Mouse (Mus musculus) cerebellum, adult 2 months (tissue): ENCODE results near the gene Wdsub1. TPM values are rescaled to one million over a fixed set of nuclear protein-coding genes. Genes with fewer than 3 reads are reported as not detected.
A peak's percentile ranks its signal among the peaks of the same experiment; 100 is the strongest.
"Not testable (repeated sequence)": the region's sequence is repeated elsewhere in the genome, so short reads cannot be mapped to it uniquely, and the experiment has no call there.

ENCODE experiments used
- DNase-seq, 2 experiments: peaks; one replicate each; pipeline ENCODE4 v3.0.0; 2021
- H3K27ac ChIP-seq: fragments of 200-500 bp; 2 replicates; pipeline ENCODE4 v1.5.1; 2012; ENCODE audit warnings: low read length, control low read depth, inconsistent platforms; ENCODE audit not compliant: insufficient read depth
- H3K27me3 ChIP-seq: fragments of 200-500 bp; 2 replicates; pipeline ENCODE4 v1.6.1; 2012; ENCODE audit warnings: inconsistent platforms, mild to moderate bottlenecking, low read length, moderate library complexity; ENCODE audit not compliant: control insufficient read depth, insufficient read depth
- H3K4me1 ChIP-seq: fragments of 200-500 bp; 2 replicates; pipeline ENCODE4 v1.6.1; 2011; ENCODE audit warnings: low read length; ENCODE audit not compliant: control insufficient read depth, insufficient read depth
- H3K4me3 ChIP-seq: fragments of 200-500 bp; replicated peaks from 2 replicates; pipeline ENCODE3; 2011; ENCODE audit warnings: mild to moderate bottlenecking, low read depth, low read length, control low read depth; ENCODE audit not compliant: insufficient read depth
- CTCF ChIP-seq: fragments of 200-500 bp; IDR thresholded peaks from 2 replicates; pipeline ENCODE4 v1.5.1; 2011; ENCODE audit warnings: low read depth, mild to moderate bottlenecking, control low read depth, low read length, moderate library complexity, borderline replicate concordance; ENCODE audit not compliant: insufficient read depth
- POLR2A ChIP-seq: fragments of 200-500 bp; IDR thresholded peaks from 2 replicates; pipeline ENCODE4 v1.6.1; 2011; ENCODE audit warnings: low read length, control low read depth, borderline replicate concordance; ENCODE audit not compliant: insufficient read depth
- WGBS: fragments of 180-500 bp; shearing (Covaris S2); methylation state at CpG from one replicate; pipeline ENCODE4 v1.1.7; 2018; 5-methylcytosine and 5-hydroxymethylcytosine counted together
- polyA plus RNA-seq: library from polyadenylated mRNA; depleted of rRNA; stranded (reverse); fragments of >200 nt; gene quantifications from 2 replicates; pipeline ENCODE4 v1.2.3, GENCODE M21; 2012

Gene Wdsub1
- polyA plus RNA-seq, 1 experiment = 28.9 TPM

DNA sequence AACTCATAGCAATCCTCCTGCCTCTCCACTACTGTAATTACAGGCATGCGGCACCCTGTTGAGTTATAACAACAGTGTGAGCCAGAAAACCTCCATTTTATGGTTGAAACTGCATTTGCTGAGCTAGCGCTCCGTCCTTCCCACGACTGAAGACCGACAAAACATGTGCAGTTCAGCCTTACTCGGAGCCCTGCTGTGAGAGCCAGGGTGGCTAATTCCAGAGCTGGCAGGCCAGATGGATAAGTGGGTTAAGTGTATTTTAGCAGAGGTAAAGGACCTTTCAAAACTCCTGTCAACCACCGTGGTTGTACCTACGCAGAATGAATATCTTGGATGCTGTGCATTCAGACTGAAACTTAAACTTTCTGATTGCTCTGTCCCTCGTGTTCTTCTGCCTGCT is 28.0 kb downstream of the Wdsub1 start:
- TF ChIP-seq POLR2A (no peak), CTCF (no peak)
- WGBS = 26% methylated on average over 9 of the region's 9 CpGs
- peak; percentile 45 to 57 for DNase-seq
- Histone ChIP-seq H3K4me3 (no peak overlapping the region), H3K27me3 (no peaks in the 10 kb centered on the region), H3K4me1 (peaks cover 8% of the 10 kb centered on the region), H3K27ac (no peak overlapping the region)

DNA sequence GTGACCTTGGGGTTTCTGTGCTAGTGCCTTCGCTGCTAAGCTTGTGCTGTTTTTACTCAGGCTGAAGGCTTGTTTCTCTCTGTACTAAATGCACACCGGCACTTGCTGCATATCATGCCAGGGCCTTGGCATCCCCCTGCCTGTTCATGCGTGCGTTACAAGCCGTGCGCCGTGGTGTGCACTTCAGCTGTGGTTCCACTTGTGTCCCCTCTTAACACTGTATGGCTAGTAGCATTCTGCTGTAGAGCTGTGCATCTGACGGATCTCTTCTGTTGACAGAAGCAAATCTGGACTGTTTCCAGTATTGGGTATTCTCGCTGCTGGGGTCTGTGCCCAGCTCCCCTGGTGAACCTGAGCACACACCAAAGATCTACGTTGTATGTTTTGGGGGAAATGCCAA is 28.8 kb downstream of the Wdsub1 start:
- WGBS = 42% methylated on average over 10 of the region's 10 CpGs
- Histone ChIP-seq H3K4me1 (peaks cover 8% of the 10 kb centered on the region), H3K27ac (no peak overlapping the region), H3K27me3 (no peaks in the 10 kb centered on the region), H3K4me3 (no peak overlapping the region)
- peak; percentile 32 to 37 for DNase-seq
- TF ChIP-seq CTCF = no peak
- TF ChIP-seq POLR2A = no peak

DNA sequence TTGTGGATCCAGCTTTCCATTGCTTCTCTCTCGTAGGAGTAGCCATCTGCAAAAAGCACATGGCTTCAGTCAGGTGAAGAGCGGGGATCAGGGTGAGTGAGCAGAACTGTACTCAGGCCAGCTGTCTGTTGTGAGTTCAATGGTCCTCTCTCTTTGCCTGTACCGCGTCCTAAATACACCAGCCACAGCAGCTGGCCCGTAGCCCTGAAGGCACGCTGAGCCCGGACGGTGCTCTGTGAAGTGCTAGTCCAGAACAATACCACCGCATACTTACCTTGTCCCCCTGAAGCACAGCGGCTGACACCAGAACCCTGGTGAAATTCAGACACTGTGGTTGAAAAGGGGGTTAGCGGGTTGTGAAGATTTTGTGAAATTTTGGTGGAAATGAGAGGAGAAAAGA is 29.5 kb downstream of the Wdsub1 start:
- peaks cover 8% of the 10 kb centered on the region for H3K4me1 ChIP-seq
- H3K27me3 ChIP-seq = no peaks in the 10 kb centered on the region
- WGBS = 64% methylated on average over 11 of the region's 11 CpGs
- H3K4me3 ChIP-seq = no peak overlapping the region
- TF ChIP-seq POLR2A = no peak
- no peak for TF ChIP-seq CTCF
- DNase-seq = no peak
- no peak overlapping the region for H3K27ac ChIP-seq

DNA sequence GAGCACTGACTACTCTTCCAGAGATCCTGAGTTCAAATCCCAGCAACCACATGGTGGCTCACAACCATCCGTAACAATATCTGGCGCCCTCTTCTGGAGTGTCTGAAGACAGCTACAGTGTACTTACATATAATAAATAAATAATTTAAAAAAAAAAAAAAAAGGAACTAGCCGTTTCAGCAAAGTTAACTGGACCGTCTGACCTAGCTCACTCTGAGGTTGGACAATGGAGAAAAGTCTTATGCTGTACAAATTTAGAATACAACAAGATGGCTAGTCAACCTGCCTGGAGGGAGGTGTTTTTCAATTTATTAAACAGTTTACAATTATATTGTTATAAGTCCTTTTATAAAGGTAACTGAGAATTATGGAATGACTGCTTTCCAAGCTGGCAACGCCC is 30.5 kb downstream of the Wdsub1 start:
- WGBS = 91% methylated on average over 5 of the region's 5 CpGs
- DNase-seq, H3K27ac ChIP-seq, H3K4me1 ChIP-seq, H3K27me3 ChIP-seq, H3K4me3 ChIP-seq: not testable (repeated sequence)

DNA sequence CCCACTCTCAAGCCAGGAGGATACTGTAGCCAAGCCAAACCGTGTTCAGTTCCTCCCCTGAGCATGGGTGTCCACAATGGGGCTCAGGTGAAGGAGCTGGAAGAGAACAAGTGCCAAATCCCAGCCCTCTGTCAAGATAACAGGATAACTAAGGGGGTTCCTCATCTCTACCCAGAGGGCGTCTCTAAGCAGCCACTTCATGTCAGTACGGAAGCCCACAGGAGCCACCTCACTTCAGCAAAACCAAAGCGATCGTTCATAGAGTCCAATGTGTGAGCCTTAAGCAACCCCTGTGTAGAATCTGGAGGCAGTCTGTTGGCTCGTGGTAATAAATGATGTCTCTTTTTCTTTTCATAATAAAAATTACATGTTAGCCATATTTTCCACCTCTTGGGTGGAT is 38.5 kb downstream of the Wdsub1 start:
- Histone ChIP-seq H3K4me1 (peaks cover 7% of the 10 kb centered on the region; the same call in 1 of the 2 replicates), H3K4me3 (no peak overlapping the region), H3K27me3 (no peaks in the 10 kb centered on the region), H3K27ac (no peak overlapping the region)
- no peak for TF ChIP-seq POLR2A
- TF ChIP-seq CTCF = no peak
- no peak for DNase-seq
- WGBS = 82% methylated on average over 6 of the region's 6 CpGs

DNA sequence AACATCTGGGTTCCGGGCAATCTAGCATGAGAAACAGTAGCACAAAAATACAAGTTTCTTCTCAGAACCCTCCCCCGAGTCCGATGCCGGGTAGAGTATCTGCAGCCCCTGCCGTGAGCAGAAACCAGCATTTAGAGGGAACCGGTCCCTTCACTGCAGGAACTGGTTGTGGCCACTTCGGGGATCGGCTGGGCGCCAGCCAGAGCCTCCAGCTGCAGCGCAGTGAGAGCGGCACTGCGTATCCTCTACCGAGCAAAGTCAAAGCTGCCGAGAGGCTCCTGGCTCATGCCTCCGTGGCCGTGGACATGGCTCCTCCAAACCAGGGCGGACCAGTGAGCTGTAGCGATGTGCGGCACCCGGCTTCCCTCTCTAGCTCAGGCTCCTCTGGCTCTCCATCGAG is 39.2 kb downstream of the Wdsub1 start:
- H3K27ac ChIP-seq = no peak overlapping the region
- H3K4me3 ChIP-seq = no peak overlapping the region
- H3K4me1 ChIP-seq = peaks cover 7% of the 10 kb centered on the region; the same call in 1 of the 2 replicates
- TF ChIP-seq CTCF = no peak
- 70% methylated on average over 21 of the region's 21 CpGs for WGBS
- H3K27me3 ChIP-seq = no peaks in the 10 kb centered on the region
- DNase-seq = no peak

DNA sequence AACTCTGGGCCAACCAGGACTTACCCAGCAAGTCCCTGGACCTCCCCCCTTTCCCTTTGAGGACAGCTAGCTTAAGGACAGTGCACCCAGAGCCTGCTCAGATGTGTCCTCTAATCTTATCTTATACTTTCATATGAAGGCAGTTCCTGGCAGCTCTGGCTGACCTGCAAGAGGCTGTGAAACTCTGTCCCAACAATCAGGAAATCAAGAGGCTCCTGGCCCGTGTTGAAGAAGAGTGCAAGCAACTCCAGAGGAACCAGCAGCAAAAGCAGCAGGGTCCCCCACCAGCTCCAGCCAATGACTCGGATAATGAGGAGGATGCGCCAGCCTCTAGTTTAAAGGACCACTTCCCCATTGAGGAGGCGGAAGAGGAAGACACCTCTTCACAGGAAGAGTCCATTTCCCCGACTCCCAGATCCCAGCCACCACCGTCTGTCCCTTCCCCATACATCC is 39.8 kb downstream of the Wdsub1 start:
- Histone ChIP-seq H3K27ac (no peak overlapping the region), H3K27me3 (no peaks in the 10 kb centered on the region), H3K4me1 (peaks cover 7% of the 10 kb centered on the region; the same call in 1 of the 2 replicates), H3K4me3 (no peak overlapping the region)
- no peak for TF ChIP-seq POLR2A
- DNase-seq = no peak
- WGBS = 72% methylated on average over 6 of the region's 6 CpGs

DNA sequence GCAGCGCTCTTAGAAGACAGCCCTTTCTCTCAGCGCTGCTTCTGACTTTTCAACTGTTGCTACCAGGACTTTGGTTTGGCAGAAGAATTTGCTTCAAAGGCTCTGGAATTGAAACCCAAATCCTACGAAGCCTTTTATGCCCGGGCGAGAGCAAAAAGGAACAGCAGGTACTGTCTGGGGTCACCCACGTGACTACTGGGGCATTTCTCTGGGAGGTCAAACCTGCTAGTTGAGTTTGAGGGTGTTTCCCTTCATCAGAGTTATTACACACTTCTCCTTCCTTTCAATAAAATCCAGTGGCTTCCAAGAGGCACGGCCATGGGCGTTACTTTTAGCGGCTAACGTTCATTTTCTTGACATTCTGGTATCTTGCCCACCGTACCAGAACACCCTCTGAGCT is 40.4 kb downstream of the Wdsub1 start:
- 84% methylated on average over 11 of the region's 11 CpGs for WGBS

More for the DNA sequence above, 40.4 kb downstream of the Wdsub1 start:
- no peak overlapping the region for H3K27ac ChIP-seq
- H3K27me3 ChIP-seq = no peaks in the 10 kb centered on the region
- TF ChIP-seq POLR2A (no peak), CTCF (no peak)
- H3K4me3 ChIP-seq = no peak overlapping the region
- no peak for DNase-seq
- peaks cover 7% of the 10 kb centered on the region for H3K4me1 ChIP-seq
